29 mouse cellular contexts compared by ENCODE assay signal in the genomic region with DNA sequence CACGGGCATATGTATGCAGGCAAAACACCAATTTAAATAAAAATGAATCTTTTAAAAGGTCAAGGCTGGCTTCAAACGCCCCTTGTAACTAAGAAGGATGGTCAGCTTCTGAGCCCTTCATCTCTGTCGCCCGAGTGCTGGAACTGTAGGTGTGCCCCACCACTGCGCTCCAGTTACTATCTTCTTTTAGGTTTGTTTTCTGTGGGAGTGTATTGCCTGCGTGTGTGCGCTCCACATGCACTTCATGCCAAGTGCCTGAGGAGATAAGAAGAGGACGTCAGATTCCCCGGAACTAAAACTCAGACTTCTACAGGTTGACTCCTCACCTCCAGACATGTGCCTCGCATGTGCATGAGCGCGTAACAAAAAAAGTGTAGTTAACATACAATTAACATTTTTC. TPM values are rescaled to one million over a fixed set of nuclear protein-coding genes. Genes with fewer than 3 reads are reported as not detected.
A peak's percentile ranks its signal among the peaks of the same experiment; 100 is the strongest.
DNase-seq lines count a peak whose midpoint lies in the region; ATAC-seq and TF ChIP-seq lines count a peak whose summit lies in the region.
"Had no signal": no experiment of that assay in that cellular context is flagged by ENCODE, and none has a peak within 500 bp of the region (broad histone marks: within the 10 kb centered on the region; RNA-seq: fewer than 3 reads in every experiment).

No protein-coding gene starts in this region.

- no peak overlapping the region for H3K4me2 ChIP-seq in heart, embryonic 11.5 days
- no peak overlapping the region for H3K4me2 ChIP-seq in heart, embryonic 15.5 days
- H3K4me2 ChIP-seq: embryonic facial prominence, embryonic 12.5 days; hindbrain, embryonic 13.5 days; midbrain, embryonic 15.5 days; neural tube, embryonic 15.5 days; stomach, embryonic 15.5 days had no signal

- H3K9ac ChIP-seq in heart, adult 2 months (ENCODE audit: low read depth, low read length) = no peak overlapping the region
- no peak overlapping the region; the same call in 1 of the 2 replicates for H3K9ac ChIP-seq in heart, embryonic 11.5 days (ENCODE audit: low read depth, low read length)
- no peak overlapping the region for H3K9ac ChIP-seq in heart, embryonic 15.5 days
- H3K9ac ChIP-seq: embryonic facial prominence, embryonic 12.5 days; hindbrain, embryonic 13.5 days; midbrain, embryonic 15.5 days; neural tube, embryonic 15.5 days; stomach, embryonic 15.5 days had no signal

- no peak for DNase-seq in heart, adult 2 months
- no peak for DNase-seq in heart, adult 9 months (ENCODE audit: low spot score in 2 of 2)
- no peak for DNase-seq in testis, postnatal 14 days (ENCODE audit: low spot score)
- DNase-seq in B cell, adult 2 months = no peak
- DNase-seq: adrenal gland, postnatal 14 days; cerebellum, adult 11-12 months; cerebellum, adult 9-11 months; embryo, embryonic 11 days; gastrocnemius, postnatal 36 days; kidney, adult 8-10 months; kidney, postnatal 14 days; retina, postnatal 1 day; right cerebral cortex, postnatal 14 days; thymus, adult 18-20 months; thymus, postnatal 36 days had no signal

- TF ChIP-seq CTCF in heart, adult 2 months (IDR thresholded peaks at IDR 0.05) = no peak
- TF ChIP-seq CTCF in testis, adult 2 months (IDR thresholded peaks at IDR 0.05; ENCODE audit: control insufficient read depth, insufficient read depth, insufficient replicate concordance, low read depth, low read length) = no peak

- no peak overlapping the region for H3K4me3 ChIP-seq in heart, adult 2 months
- no peak overlapping the region for H3K4me3 ChIP-seq in heart, embryonic 11.5 days (ENCODE audit: low read depth, low read length)
- H3K4me3 ChIP-seq in heart, embryonic 15.5 days = no peak overlapping the region
- H3K4me3 ChIP-seq in testis, adult 2 months (ENCODE audit: control insufficient read depth, low read depth, low read length) = peak overlapping the region; percentile 82
- H3K4me3 ChIP-seq: embryonic facial prominence, embryonic 12.5 days; hindbrain, embryonic 13.5 days; midbrain, embryonic 10.5 days; midbrain, embryonic 15.5 days; neural tube, embryonic 15.5 days; stomach, embryonic 15.5 days had no signal

- ATAC-seq in heart, embryonic 11.5 days (replicated peaks; ENCODE audit: insufficient number of reproducible peaks, low FRiP score, low TSS enrichment) = no peak
- no peak for ATAC-seq in heart, embryonic 15.5 days (replicated peaks; ENCODE audit: insufficient number of reproducible peaks, insufficient read depth, low FRiP score, low read depth)
- ATAC-seq in megakaryocyte-erythroid progenitor cell, adult 5-6 weeks (replicated peaks; ENCODE audit: low FRiP score, low TSS enrichment, poor library complexity, severe bottlenecking) = peak; percentile 58
- ATAC-seq: forebrain, embryonic 14.5 days; intestine, embryonic 16.5 days; midbrain, embryonic 15.5 days; Patski had no signal

- peaks cover 3% of the 10 kb centered on the region for H3K36me3 ChIP-seq in heart, adult 2 months (ENCODE audit: control insufficient read depth, insufficient read depth, low read length)
- H3K36me3 ChIP-seq in heart, embryonic 11.5 days (ENCODE audit: control insufficient read depth, insufficient read depth, low read length) = no peaks in the 10 kb centered on the region
- no peaks in the 10 kb centered on the region for H3K36me3 ChIP-seq in heart, embryonic 15.5 days
- no peaks in the 10 kb centered on the region for H3K36me3 ChIP-seq in testis, adult 2 months (ENCODE audit: control insufficient read depth, insufficient read depth, low read length)
- H3K36me3 ChIP-seq: embryonic facial prominence, embryonic 12.5 days; hindbrain, embryonic 13.5 days; midbrain, embryonic 10.5 days; midbrain, embryonic 15.5 days; neural tube, embryonic 15.5 days; stomach, embryonic 15.5 days had no signal

- no peaks in the 10 kb centered on the region for H3K27me3 ChIP-seq in heart, adult 2 months (ENCODE audit: control insufficient read depth, insufficient read depth, low read length)
- H3K27me3 ChIP-seq in heart, embryonic 11.5 days (ENCODE audit: control insufficient read depth, insufficient read depth, low read length) = no peaks in the 10 kb centered on the region
- H3K27me3 ChIP-seq in heart, embryonic 15.5 days = no peaks in the 10 kb centered on the region
- no peaks in the 10 kb centered on the region for H3K27me3 ChIP-seq in testis, adult 2 months (ENCODE audit: control insufficient read depth, insufficient read depth, low read length)
- H3K27me3 ChIP-seq: embryonic facial prominence, embryonic 12.5 days; hindbrain, embryonic 13.5 days; midbrain, embryonic 15.5 days; neural tube, embryonic 15.5 days; Patski; stomach, embryonic 15.5 days had no signal

- peak overlapping the region; percentile 63 for H3K27ac ChIP-seq in heart, adult 2 months
- no peak overlapping the region for H3K27ac ChIP-seq in heart, embryonic 11.5 days (ENCODE audit: low read depth, low read length)
- H3K27ac ChIP-seq in heart, embryonic 15.5 days = peak overlapping the region; percentile 38
- no peak overlapping the region for H3K27ac ChIP-seq in testis, adult 2 months (ENCODE audit: control insufficient read depth, insufficient read depth, low read depth, low read length)
- H3K27ac ChIP-seq: embryonic facial prominence, embryonic 12.5 days; hindbrain, embryonic 13.5 days; macrophage; midbrain, embryonic 10.5 days; midbrain, embryonic 15.5 days; neural tube, embryonic 15.5 days; stomach, embryonic 15.5 days had no signal

- H3K4me1 ChIP-seq in heart, adult 2 months (ENCODE audit: control insufficient read depth, insufficient read depth, low read length) = peaks cover 23% of the 10 kb centered on the region
- H3K4me1 ChIP-seq in heart, embryonic 11.5 days (ENCODE audit: control insufficient read depth, insufficient read depth, low read length) = peaks cover 37% of the 10 kb centered on the region
- H3K4me1 ChIP-seq in heart, embryonic 15.5 days (replicated peaks) = peaks cover 62% of the 10 kb centered on the region
- peaks cover 6% of the 10 kb centered on the region for H3K4me1 ChIP-seq in testis, adult 2 months (ENCODE audit: control insufficient read depth, insufficient read depth, low read length)

- WGBS in heart, adult 2 months = 51% methylated on average over 12 of the region's 12 CpGs
- WGBS in heart, embryonic 11.5 days (ENCODE audit: insufficient replicate concordance) = 56% methylated on average over 12 of the region's 12 CpGs
- WGBS in heart, embryonic 15.5 days = 51% methylated on average over 12 of the region's 12 CpGs

- H3K9me3 ChIP-seq in heart, embryonic 11.5 days (replicated peaks; ENCODE audit: control insufficient read depth, low read length) = no peaks in the 10 kb centered on the region
- H3K9me3 ChIP-seq in heart, embryonic 15.5 days (replicated peaks) = no peaks in the 10 kb centered on the region
- H3K9me3 ChIP-seq: embryonic facial prominence, embryonic 12.5 days; hindbrain, embryonic 13.5 days; midbrain, embryonic 10.5 days; midbrain, embryonic 15.5 days; neural tube, embryonic 15.5 days; stomach, embryonic 15.5 days had no signal

- intact Hi-C loops in heart, adult 2 months (cut with DNase I) = no loop called here

- no peak for TF ChIP-seq POLR2A in heart, adult 2 months (IDR thresholded peaks at IDR 0.05; ENCODE audit: insufficient read depth, low read depth, low read length)
- TF ChIP-seq POLR2A in testis, adult 2 months (IDR thresholded peaks at IDR 0.05; ENCODE audit: control insufficient read depth, low read depth, low read length) = no peak

- no peak for TF ChIP-seq EP300 in heart, adult 2 months (IDR thresholded peaks at IDR 0.05; ENCODE audit: insufficient read depth, low read depth, low read length)

- peaks cover 4% of the 10 kb centered on the region for H3K79me2 ChIP-seq in heart, adult 2 months (replicated peaks; ENCODE audit: control insufficient read depth, insufficient read depth, low read length)

RNA-seq across cellular contexts. Expression of a gene that starts 16.5 kb away (rescaled TPM):
- total RNA-seq in heart, adult 2 months (2021) = 100 to 1,000 TPM; 156 to 195 TPM
- polyA plus RNA-seq in heart, adult 2 months (2012; rRNA removed) = 77.2 and 107 TPM in 2 replicates
- 45.2 TPM in 2 replicates for polyA plus RNA-seq in heart, embryonic 11.5 days (2014; fragmentation: Nextera tagmentation; extraction: Ambion mirVana)
- polyA plus RNA-seq in heart, embryonic 15.5 days (2015; fragmentation: Nextera tagmentation; extraction: Ambion mirVana) = 51.9 and 53.5 TPM in 2 replicates
- 96.1 and 101 TPM in 2 replicates for polyA plus RNA-seq in testis, adult 2 months (2012; rRNA removed)
- total RNA-seq in megakaryocyte-erythroid progenitor cell, adult 5-6 weeks (2014; fragmentation: Nextera tagmentation) = 45.2 and 52.4 TPM in 2 replicates
- 45.0 and 64.8 TPM in 2 replicates for total RNA-seq in megakaryocyte-erythroid progenitor cell, adult 5-6 weeks (2017)

RNA-seq across cellular contexts. Expression of a gene that starts 53.0 kb away (rescaled TPM):
- total RNA-seq in heart, adult 2 months (2021) = 10 to 100 TPM; 23.2 to 24.9 TPM
- 12.6 and 16.1 TPM in 2 replicates for polyA plus RNA-seq in heart, adult 2 months (2012; rRNA removed)
- polyA plus RNA-seq in heart, embryonic 11.5 days (2014; fragmentation: Nextera tagmentation; extraction: Ambion mirVana) = 64.6 and 65.7 TPM in 2 replicates
- polyA plus RNA-seq in heart, embryonic 15.5 days (2015; fragmentation: Nextera tagmentation; extraction: Ambion mirVana) = 54.5 and 59.7 TPM in 2 replicates
- 49.2 and 54.8 TPM in 2 replicates for polyA plus RNA-seq in testis, adult 2 months (2012; rRNA removed)
- 55.3 and 79.3 TPM in 2 replicates for total RNA-seq in megakaryocyte-erythroid progenitor cell, adult 5-6 weeks (2014; fragmentation: Nextera tagmentation)
- total RNA-seq in megakaryocyte-erythroid progenitor cell, adult 5-6 weeks (2017) = 59.3 and 167 TPM in 2 replicates

Comparison
In these comparisons a context has a peak if more than half of its experiments do, and no peak if none do; other contexts are left out.
1. H3K27ac ChIP-seq: peak in heart, adult 2 months (single experiment) and heart, embryonic 15.5 days (single experiment); none in heart, embryonic 11.5 days (single experiment) and testis, adult 2 months (single experiment).